Mouse (Mus musculus) naive thymus-derived CD4-positive, alpha-beta T cell, adult 5 months (primary cell): ENCODE measurements around the gene Gm14190. TPM values are rescaled to one million over a fixed set of nuclear protein-coding genes. Genes with fewer than 3 reads are reported as not detected.

Experiments used
- polyA plus RNA-seq: library from polyadenylated mRNA; unstranded; fragments of 100-300 nt; shearing (Covaris generic); gene quantifications from one replicate; pipeline ENCODE4 v1.2.1, GENCODE M21; 2017

Gm14190 gene
- polyA plus RNA-seq: not detected

DNA sequence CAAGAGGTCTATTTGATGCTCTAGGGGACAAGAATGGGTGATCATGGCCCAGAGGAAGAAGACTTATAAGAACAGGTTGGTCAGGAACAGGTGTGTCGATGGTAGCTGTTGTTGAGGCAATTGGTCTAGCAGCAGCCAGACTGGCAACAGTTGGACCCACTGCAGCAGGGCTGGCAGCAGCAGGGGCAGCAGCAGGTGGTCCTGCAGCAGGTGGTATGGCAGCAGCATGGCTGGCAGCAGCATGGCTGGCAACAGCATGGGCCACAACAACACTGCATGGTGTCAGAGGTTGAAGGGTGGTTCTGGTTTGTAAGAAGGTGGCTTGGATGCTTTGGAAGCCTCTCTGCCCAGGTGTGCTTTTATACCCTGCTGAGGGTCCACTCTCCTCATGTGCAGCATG is at the start of gene Gm14190:
Gene Gm14190, minus strand, starts transcription at position 278 of the 400 bp plus-strand sequence.

DNA sequence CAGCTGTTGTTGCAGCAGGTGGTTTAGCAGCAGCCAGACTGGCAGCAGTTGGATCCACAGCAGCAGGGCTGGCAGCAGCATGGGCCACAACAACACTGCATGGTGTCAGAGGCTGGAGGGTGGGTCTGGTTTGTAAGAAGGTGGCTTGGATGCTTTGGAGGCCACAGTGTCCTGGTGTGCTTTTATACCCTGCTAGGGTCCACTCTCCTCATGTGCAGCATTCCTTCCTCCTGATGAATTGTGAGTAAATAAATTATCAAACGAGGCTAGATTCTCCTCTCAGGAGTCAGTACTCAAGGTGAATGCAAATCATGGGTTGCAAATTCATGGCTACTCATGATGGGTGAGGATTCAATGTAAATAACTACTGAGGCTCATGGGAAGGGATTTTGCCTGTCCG is 43.6 kb upstream of the Gm14190 start, which contains the start of gene Gm14180:
Gene Gm14180, minus strand, starts transcription at position 101 of the 400 bp plus-strand sequence.

DNA sequence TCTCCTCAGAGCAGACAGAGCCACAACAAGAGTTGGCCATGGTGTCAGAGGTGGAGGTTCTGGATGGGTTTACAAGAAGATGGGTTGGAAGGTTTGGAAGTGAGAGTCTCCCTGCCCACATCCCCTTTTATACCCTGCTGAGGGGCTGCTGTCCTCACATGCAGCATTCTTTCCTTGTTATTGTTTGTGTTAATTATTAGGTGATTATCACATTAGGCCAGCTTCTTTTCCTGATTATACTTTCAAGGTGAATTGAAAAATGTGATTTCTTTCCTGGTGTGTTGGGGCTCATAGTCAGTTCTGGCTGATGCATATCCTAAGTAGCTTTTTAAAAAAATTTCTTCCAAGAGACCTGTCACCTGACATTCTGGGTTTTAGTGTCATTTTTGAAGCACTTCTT is 24.7 kb downstream of the Gm14190 start, which contains the start of gene Krtap4-6:
Gene Krtap4-6, minus strand, starts transcription at position 101 of the 400 bp plus-strand sequence.

GRCm38 (mm10) chr11:99658467-99659010 is 32.0 kb downstream of the Gm14190 start, which contains the start of gene Gm11563:
Gene Gm11563 (minus strand): TSS chr11:99658960.

DNA sequence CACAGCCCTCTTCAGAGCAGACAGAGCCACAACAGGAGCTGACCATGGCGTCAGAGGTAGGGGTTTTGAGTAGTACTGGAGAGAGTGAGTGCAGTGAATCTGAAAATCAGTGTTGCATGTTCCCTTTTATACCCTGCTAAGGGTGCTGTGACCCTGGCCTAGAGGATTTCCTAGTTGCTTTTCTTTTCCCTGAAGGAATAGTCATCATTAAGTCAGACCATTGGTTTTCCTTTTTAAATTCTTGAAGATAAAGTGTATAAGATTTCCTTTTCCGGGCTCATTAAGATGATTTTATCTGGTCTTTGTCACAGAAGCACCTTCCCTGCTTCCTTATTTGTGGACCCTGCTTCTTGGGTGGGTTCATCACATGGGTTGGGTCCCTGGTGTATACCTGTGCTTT is 40.4 kb downstream of the Gm14190 start, which contains the start of gene Gm11555:
Gene Gm11555, minus strand, starts transcription at position 101 of the 400 bp plus-strand sequence.

DNA sequence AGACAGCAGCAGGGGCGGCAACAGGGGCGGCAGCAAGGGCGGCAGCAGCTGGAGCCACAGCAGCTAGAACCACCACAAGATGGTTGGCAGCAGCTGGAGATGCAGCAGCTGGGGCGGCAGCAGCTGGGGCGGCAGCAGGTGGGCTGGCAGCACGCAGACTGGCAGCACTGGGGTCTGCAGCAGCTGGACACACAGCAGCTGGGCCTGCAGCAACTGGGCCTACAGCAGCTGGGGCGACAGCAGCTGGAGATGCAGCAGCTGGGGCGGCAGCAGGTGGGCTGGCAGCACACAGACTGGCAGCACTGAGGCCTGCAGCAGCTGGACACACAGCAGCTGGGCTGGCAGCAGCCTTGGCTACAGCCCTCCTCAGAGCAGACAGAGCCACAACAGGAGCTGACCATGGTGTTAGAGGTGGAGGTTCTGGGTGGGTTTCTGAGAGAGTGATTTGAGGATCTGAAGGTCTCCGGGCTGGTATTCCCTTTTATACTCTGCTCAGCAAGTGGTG is 46.9 kb downstream of the Gm14190 start, which contains the start of gene Krtap4-7:
Gene Krtap4-7, minus strand, starts transcription at position 455 of the 505 bp plus-strand sequence.

Other genes with a start within 250 kb of the Gm14190 start
- not detected for gene Krt23, start 197.6 kb downstream of the Gm14190 start, polyA plus RNA-seq
- gene Krt39, start 169.4 kb downstream of the Gm14190 start, polyA plus RNA-seq: not detected
- not detected for gene Krt40, start 147.6 kb downstream of the Gm14190 start, polyA plus RNA-seq
- not detected for gene Krtap3-3, start 139.9 kb downstream of the Gm14190 start, polyA plus RNA-seq
- not detected for gene Krtap3-2, start 133.9 kb downstream of the Gm14190 start, polyA plus RNA-seq
- gene Gm11939, start 131.3 kb downstream of the Gm14190 start, polyA plus RNA-seq: not detected
- not detected for gene Krtap3-1, start 124.1 kb downstream of the Gm14190 start, polyA plus RNA-seq
- gene Krtap1-5, start 109.7 kb downstream of the Gm14190 start, polyA plus RNA-seq: not detected
- gene Krtap1-4, start 107.1 kb downstream of the Gm14190 start, polyA plus RNA-seq: not detected
- gene Krtap1-3, start 99.4 kb downstream of the Gm14190 start, polyA plus RNA-seq: not detected
- gene Krtap9-3, start 92.6 kb downstream of the Gm14190 start, polyA plus RNA-seq: not detected
- not detected for gene Gm11938, start 87.4 kb downstream of the Gm14190 start, polyA plus RNA-seq
- not detected for gene Gm11937, start 80.6 kb downstream of the Gm14190 start, polyA plus RNA-seq
- not detected for gene Krtap2-4, start 75.9 kb downstream of the Gm14190 start, polyA plus RNA-seq
- gene Gm11562, start 70.3 kb downstream of the Gm14190 start, polyA plus RNA-seq: not detected
- gene Krtap4-1, start 62.5 kb downstream of the Gm14190 start, polyA plus RNA-seq: not detected
- gene Krtap4-2, start 55.7 kb downstream of the Gm14190 start, polyA plus RNA-seq: not detected
- not detected for gene Krtap4-7, start 46.7 kb downstream of the Gm14190 start, polyA plus RNA-seq
- not detected for gene Gm11555, start 40.5 kb downstream of the Gm14190 start, polyA plus RNA-seq
- gene Gm11563, start 31.8 kb downstream of the Gm14190 start, polyA plus RNA-seq: not detected
- not detected for gene Krtap4-6, start 24.8 kb downstream of the Gm14190 start, polyA plus RNA-seq
- gene Gm14180, start 43.5 kb upstream of the Gm14190 start, polyA plus RNA-seq: not detected
- gene Gm11595, start 82.2 kb upstream of the Gm14190 start, polyA plus RNA-seq: not detected
- not detected for gene Krtap4-8, start 90.0 kb upstream of the Gm14190 start, polyA plus RNA-seq
- not detected for gene Krtap4-9, start 94.5 kb upstream of the Gm14190 start, polyA plus RNA-seq
- gene Gm11596, start 102.7 kb upstream of the Gm14190 start, polyA plus RNA-seq: not detected
- not detected for gene Gm11569, start 108.2 kb upstream of the Gm14190 start, polyA plus RNA-seq
- gene Gm11554, start 113.7 kb upstream of the Gm14190 start, polyA plus RNA-seq: not detected
- gene Krtap4-13, start 119.2 kb upstream of the Gm14190 start, polyA plus RNA-seq: not detected
- gene Gm11564, start 124.9 kb upstream of the Gm14190 start, polyA plus RNA-seq: not detected
- gene 2300003K06Rik, start 147.3 kb upstream of the Gm14190 start, polyA plus RNA-seq: not detected
- gene Krtap4-16, start 160.9 kb upstream of the Gm14190 start, polyA plus RNA-seq: not detected
- gene Gm11568, start 167.2 kb upstream of the Gm14190 start, polyA plus RNA-seq: not detected
- not detected for gene Gm11559, start 173.7 kb upstream of the Gm14190 start, polyA plus RNA-seq
- not detected for gene Krtap9-1, start 182.6 kb upstream of the Gm14190 start, polyA plus RNA-seq
- not detected for gene Gm11567, start 188.4 kb upstream of the Gm14190 start, polyA plus RNA-seq
- gene Krtap31-1, start 217.2 kb upstream of the Gm14190 start, polyA plus RNA-seq: not detected
- not detected for gene Gm11565, start 224.0 kb upstream of the Gm14190 start, polyA plus RNA-seq
- not detected for gene Krtap31-2, start 245.6 kb upstream of the Gm14190 start, polyA plus RNA-seq